Mouse (Mus musculus): ENCODE data around the gene Plbd2.

Plbd2 gene

DNA sequence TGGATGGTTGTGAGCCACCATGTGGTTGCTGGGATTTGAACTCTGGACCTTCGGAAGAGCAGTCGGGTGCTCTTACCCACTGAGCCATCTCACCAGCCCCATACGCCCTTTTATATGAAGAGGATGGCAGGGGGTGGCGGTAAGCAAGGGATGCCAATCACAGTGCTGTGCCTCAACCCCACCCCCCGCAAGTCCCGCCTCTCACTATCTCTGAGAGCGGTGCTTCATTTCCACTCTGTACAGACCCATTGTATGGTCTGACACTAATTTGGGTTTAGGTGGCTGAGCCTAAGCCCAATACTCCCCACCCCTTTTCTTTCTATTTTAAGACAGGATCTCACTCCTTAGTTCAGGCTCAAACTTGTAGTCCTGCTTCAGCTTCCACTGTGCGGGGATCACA is 27.6 kb downstream of the Plbd2 start:
- DNase-seq (ENCODE audit: low spot score in 2 of 2), result no peak

DNA sequence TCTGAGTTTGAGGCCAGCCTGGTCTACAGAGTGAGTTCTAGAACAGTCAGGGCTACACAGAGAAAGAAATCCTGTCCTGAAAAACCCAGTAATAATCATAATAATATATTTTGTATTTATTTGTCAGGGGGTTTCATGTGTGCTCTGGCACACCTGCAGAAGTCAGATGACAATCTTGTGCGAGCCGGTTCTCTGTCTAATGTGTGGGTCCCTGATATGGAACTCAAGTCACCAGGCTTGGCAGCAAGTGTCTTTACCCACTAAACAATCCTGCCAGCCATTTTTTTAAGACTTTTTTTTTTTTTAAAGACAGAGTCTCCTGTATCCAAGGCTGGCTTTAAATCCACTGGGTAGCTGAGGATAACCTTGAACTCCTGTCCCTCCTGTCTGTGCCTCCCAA is 30.1 kb downstream of the Plbd2 start:
- no peak for DNase-seq (ENCODE audit: low spot score in 2 of 2)

DNA sequence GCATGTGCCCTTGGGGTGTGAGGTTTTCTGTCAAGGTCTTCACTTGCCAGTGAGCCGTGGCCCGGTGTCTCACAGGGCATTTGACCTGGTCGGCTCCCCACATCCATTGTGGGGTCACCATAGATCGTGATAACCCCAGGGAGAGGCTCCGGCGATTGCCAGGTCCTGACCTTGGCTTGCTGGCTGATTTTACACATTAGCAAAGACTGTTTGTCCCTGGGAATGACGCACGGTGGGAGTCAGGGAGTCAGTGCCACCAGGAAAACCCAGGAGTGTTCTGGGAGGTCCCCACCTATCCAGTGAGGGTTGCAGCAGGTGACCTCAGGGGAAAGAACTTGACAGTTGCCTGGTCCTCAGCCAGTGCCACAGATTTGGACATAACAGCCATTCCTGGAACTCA is 30.7 kb downstream of the Plbd2 start, which contains the start of gene Sdsl:
Gene Sdsl, minus strand, starts transcription at position 41 of the 400 bp plus-strand sequence.
- no peak for DNase-seq (ENCODE audit: low spot score in 2 of 2)

DNA sequence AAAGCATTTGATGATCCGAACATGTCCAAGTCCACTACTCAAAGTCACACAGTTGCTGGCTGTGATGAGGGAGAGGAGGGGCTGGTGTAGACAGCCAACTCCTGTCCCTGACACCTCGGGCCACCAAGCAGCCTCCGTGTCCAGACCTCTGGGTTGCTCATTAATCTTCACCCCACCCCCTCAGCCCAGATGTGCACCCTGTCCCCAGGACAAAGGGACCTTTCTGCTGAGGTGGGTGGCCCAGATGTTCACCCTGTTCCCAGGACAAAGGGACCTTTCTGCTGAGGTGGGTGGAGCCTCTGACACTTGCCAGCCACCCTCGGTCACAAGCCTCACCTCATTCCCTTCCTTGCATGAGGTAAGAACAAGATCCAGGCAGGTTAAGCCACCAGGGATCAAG is 31.9 kb downstream of the Plbd2 start:
- DNase-seq (ENCODE audit: low spot score in 2 of 2), result no peak

DNA sequence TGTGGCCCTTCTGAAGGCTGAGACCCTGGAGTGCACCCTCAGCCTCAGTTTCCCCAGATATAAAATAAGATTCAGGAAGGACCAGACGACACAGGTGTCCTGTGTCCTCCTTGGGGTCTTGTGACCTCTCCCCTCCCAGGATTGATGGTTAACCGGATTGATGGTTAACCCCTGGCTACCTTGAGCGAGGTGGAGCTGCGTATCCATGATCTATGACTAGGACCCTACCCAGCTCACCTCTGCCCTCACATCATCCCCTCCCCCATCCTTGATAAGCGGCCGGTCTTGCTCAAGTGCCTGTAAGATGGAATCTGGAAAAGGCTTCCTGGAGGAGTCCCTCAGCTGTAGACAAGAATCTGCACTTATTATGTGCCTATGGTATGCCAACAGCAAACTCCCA is 34.6 kb downstream of the Plbd2 start:
- DNase-seq (ENCODE audit: low spot score in 2 of 2), result no peak

DNA sequence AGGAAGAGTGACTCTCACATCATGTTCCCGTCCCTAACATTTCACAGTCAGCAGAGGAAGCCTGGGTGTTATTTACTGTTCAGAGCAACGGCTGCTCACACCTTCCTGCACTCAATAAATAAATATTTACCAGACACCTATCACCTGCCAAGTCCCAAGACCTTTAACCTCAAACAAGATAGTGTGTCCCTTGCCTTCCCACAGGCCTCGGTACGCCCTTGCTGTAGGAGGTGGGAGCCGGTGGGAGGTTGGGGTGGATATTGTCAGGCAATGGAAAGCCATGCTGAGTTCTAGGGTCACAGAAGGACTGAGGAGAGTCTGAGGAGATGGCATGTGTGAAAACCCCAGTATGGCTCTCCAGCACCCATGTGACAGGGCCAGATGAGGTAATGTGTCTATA is 35.1 kb downstream of the Plbd2 start:
- no peak for DNase-seq (ENCODE audit: low spot score in 2 of 2)

DNA sequence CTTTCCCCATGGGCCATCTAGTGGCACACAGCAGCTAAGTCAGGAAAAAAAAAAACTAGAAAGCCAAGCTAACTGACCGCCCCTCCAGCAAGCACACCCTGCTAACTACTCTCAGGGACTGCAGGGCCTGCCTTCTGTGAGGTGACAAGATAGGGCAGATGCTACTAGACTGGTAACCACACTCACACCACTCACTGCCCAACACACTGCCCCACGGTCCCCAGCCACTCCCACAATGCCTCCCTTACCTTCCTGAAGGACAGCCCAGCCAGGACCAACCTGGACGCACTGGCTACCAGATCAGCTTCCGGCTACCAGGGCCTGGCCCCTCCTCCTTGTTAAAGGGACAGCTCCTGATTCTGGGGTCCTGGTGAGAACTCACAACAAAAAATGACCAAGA is 36.4 kb downstream of the Plbd2 start:
- no peak for DNase-seq (ENCODE audit: low spot score in 2 of 2)

DNA sequence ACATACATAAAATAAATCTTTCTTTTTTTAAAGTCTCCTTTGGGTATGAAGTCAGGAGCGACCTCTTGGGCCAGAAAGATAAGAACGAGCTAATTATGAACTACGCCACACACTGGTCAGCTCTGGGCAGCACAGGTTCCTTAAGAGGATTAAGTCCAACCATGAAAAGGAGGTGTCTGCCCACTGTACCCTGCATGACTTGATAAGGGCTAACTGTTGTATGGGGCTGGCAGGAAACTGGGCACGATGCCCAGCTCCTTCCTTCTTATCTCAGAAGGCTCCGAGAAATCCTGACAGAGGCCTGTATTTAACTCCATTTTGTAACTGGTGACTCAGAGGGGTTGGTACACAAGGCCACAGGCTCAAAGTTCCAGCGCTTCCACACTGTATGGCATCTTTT is 37.6 kb downstream of the Plbd2 start:
- peak; percentile 44 to 48 for DNase-seq (ENCODE audit: low spot score in 2 of 2)

DNA sequence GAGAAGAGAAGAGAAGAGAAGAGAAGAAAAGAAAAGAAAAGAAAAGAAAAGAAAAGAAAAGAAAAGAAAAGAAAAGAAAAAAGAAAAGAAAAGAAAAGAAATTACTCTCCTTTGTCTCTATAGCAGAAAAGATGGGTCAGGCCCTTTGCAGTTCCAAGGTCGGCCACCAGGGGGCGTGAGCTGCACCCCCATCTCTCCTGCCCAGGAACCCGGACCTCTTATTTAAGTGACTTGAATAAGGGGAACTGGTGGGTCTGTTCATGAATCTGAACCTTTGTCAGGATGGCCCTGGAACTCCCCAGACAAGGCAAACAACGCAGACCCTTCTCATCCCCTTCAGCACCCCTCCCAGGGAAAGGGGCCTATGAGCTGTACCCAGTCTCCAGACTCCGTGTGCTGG is 38.4 kb downstream of the Plbd2 start:
- peak; percentile 33 to 61 for DNase-seq (ENCODE audit: low spot score in 2 of 2)

DNA sequence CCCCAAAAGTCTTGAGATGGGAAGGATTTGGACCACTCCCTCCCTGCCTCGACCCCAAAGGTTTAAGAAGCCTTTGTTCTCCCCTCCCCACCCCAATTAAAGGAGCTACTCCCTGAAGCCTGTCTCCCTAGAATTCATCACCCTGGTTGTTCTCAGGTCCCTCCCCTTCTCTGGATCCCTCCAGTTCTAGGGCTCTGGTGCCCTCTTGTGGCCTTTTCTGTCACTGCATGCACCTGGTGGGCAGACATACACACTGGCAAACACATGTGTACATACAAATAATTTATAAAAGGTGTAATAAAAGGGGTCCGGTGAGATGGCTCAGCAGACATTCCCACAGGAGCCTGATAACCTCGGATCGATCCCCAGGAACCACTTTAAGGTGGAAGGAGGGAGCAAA is 39.1 kb downstream of the Plbd2 start:
- DNase-seq (ENCODE audit: low spot score in 2 of 2), result peak in 1 of 2 experiments; percentile 24

DNA sequence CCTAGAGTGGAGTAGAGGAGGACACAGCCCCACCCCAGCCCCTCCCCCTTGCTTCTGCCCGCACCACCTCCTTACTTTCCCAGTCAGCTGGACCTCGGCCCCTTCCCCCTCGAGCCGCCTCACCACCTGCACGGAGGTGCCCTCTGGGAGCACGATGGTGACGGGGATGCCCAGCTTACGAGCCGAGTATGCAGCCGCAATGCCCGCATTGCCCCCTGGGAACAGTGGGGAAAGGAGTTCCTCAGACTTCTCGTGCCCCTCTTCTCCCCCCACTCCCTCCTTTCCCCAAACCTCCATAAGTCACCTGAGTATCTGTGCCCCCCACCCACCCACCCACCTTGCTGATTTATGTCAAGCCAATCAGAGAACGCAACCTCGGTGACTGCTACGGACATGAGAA is 41.5 kb downstream of the Plbd2 start:
- no peak for DNase-seq (ENCODE audit: low spot score in 2 of 2)

DNA sequence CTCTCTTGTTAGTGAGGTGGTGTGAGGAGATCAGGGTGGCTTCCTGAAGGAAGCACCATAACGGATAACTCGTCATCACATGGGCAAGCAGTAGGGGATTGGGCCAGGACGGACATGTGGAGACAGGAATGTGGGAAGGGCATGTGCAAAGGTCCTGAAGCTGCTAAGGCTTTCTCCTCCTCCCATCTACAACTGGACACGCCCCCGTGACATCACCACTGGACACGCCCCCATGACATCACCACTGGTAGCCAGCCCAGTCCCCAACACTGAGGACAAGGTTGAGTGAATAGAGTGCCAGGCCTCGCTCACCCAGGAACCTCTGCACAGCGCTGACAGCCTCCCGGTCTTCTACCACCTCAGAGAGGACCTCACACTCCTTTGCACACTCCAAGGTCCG is 44.3 kb downstream of the Plbd2 start:
- DNase-seq (ENCODE audit: low spot score in 2 of 2), result no peak

DNA sequence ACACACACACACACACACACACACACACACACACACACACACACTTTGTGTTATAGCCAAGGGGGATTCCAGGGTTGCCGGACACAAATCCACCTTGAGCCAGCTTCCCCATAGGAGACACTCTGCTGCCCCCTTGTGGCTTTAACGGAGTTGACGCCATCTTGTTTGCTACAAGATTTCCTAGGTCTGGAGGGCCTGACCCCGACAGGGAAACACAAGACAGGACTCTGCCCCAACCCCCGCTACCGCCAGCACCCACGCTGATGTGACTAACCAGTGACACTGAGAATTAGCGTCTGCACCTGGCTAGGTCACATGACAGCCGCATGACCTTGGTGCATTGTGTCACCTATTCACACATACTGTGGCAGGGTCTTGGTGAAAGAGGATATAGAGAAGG is 45.8 kb downstream of the Plbd2 start:
- peak; percentile 25 to 60 for DNase-seq (ENCODE audit: low spot score in 2 of 2)

DNA sequence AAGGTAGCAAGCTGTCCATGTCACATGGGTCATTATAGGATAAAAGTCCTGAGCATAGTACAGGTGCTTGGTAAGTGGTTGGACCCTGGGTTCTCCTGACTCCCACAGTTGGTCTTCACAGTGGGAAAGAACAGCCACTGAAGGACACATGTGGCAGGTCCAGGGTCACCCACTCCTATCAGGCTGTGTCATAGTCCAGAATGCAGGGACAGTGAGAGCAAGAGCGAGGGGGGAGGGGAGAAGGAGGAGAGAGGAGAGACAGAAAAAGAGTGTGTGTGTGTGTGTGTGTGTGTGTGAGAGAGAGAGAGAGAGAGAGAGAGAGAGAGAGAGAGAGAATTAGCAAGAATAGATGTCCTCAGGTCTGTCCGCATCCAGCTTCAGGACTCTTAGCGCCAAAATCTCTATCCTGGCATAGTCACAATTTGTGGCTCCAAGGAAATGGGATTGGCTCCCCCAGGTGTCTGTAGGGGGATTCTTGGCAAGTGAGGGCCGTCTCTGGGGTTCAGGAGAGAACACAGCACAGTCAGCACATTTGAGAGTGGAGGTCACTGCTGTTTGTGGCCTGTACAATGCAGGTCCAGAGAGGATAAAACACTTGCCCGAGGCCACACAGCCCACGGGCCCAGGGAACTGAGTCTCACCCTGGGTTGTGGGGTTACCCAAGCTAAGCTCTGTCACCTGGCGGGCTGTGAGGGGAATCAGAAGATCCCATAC is 46.4 kb downstream of the Plbd2 start:
- no peak for DNase-seq (ENCODE audit: low spot score in 2 of 2)

DNA sequence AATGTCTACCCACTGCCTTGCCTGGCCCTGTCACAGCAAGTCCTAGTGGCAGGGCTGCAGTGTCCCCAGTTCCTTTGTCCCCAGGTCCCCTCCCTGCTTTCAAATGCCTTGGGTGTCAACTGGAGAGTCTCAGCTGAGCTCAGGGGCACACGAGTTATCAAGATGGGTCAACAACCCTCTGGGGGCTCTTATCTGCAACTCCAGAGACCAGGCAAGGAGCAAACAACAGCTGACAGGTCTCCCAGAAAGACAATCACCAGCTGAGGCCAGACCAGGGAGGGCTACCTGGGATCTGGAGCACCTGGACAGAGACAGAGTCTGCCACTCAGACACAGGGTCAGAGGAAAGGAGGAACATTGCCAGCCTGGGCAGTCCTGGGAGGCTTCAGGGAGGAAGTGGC is 47.2 kb downstream of the Plbd2 start:
- DNase-seq (ENCODE audit: low spot score in 2 of 2), result no peak

DNA sequence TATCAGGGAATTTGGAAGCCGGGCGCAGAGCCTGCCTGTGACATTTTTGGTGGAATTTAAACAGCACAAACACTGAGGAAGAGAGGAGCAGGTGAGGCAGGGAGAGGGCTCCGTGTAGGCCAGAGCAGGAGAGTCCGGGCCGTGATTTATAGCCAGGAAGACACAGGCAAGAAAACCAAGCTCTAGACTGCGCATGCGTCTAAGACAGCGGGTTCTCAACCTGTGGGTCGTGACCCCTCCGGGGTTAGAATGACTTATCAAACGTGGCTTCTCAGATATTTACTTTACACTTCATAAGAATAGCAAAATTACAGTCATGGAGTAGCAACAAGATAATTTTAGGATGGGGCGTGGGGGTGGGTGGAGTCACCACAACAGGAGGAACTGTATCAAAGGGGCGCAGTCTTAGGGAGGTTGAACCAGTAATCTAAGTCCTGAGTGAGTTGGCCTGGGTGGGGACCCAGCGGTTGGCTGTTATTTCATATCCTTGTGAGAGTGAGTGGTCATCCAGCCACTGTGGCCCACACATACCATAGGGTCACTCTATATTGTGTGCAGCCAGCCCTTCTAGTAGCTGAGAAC is 48.6 kb downstream of the Plbd2 start:
- DNase-seq (ENCODE audit: low spot score in 2 of 2), result no peak

DNA sequence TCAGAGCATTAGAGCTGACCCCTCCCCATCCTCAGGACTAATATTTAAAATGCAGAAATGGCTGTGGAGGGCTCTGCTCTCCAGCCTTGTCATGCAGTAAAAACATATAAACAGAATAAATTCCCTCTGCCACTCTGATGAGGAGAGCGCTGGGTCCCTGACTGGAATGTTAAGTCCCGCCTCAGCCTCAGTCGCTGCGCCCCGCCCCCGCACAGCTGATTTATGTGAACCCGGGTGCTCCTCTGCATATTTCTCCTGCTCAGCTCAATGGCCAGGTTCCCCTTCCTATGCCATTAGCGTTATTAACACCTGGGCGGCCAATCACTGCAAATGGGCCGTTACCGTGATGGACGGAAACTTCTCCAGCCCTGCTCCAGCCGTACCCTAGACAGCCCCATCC is 56.1 kb downstream of the Plbd2 start:
- no peak for DNase-seq (ENCODE audit: low spot score in 2 of 2)

DNA sequence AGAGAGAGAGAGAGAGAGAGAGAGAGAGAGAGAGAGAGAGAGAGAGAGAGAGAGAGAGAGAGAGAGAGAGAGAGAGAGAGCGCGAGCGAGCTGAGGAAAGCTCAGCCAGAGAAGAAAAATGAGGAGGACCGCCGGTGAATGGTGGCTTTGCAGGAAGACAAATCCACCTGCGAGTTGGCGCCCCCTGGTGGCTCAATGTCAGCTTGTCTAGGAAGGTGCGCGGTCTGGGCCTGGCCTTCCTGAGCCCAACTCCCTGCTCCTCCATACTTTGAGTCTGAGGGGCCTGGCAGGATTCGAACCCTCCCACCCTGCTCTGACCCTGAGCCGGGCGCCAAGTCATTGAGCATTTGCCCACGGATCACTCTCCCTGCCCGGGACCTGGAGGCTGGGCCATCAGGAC is 62.7 kb downstream of the Plbd2 start:
- DNase-seq (ENCODE audit: low spot score in 2 of 2), result peak; percentile 60 to 74

DNA sequence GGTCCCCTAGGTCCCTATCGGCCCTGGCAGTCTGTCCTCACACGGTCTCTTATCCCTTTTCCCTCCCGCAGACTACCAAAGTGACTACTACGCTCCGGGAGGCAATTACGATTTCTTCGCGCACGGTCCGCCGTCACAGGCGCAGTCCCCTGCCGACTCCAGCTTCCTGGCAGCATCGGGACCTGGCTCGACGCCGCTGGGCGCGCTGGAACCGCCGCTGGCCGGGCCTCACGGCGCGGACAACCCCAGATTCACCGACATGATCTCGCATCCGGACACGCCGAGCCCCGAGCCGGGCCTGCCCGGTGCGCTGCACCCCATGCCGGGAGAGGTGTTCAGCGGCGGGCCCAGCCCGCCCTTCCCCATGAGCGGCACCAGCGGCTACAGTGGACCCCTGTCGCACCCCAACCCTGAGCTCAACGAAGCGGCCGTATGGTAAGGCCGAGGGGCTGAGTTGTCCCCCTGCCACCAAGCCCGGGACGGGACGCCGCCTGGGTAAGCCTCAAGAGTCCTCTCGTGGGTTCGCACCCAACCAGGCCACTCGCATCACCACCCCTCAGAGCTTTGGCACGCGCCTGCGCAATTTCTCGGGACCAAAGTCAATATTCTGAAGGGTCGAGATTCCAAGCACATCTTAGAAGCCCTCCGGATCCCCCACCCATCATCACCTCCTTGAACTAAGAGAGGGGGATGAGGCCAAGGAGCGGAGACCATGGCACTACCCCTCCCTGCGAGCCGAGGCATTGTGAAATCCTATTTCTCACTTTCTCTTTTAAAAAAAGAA is 63.3 kb downstream of the Plbd2 start:
- no peak for DNase-seq (ENCODE audit: low spot score in 2 of 2)

DNA sequence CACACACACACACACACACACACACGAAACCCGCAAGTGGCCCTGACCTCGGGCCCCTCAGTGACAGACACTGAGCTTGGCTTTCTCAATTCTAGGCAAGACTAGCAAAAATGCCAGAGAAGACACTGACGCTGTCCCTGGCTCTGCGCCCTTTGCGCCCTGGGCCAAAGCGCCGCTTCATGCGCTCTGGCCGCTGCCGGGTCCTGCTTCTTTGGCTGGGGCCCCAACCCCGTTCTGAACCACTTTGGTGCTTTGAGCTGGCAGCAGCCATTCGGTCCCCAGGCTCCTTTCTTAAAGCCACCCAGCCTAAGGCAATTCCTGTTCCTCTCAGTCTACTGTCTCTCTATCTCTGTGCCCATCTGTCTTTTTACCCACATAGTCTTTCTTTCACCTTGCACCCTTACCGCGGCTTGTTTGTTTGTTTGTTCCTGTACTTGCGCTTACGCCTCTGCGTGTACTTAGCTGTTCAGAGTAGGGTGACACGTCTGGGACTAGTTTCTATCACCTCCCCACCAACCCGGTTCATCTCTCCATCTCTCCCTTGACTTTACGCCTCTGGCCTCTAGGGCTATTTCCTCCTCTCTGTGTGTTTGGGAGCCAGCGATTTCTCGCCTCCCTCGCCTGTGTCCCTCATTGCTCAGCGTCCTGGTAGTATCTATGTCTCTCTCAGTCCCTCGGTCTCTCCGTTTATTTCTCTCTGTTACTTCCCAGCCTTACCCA is 64.3 kb downstream of the Plbd2 start:
- no peak for DNase-seq (ENCODE audit: low spot score in 2 of 2)

DNA sequence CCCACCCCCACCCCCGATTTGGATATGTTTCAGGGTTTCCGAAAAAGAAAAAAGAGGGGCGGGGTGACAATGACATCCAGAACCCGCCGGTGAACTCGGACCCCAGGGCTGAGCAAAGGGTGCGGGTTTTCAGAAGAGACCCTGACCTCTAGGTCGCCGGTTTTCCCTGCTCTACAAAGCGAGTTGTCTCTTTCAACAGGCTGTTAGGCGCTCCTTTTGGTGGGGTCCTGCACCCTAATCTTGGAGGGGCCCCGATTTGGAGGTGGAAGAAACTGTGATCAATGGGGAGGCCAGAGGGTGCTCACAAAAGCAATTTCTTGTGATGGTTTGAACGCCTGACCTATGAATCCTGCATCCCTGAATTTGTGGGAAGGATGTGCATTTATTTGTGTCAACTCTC is 65.0 kb downstream of the Plbd2 start:
- DNase-seq (ENCODE audit: low spot score in 2 of 2), result no peak

DNA sequence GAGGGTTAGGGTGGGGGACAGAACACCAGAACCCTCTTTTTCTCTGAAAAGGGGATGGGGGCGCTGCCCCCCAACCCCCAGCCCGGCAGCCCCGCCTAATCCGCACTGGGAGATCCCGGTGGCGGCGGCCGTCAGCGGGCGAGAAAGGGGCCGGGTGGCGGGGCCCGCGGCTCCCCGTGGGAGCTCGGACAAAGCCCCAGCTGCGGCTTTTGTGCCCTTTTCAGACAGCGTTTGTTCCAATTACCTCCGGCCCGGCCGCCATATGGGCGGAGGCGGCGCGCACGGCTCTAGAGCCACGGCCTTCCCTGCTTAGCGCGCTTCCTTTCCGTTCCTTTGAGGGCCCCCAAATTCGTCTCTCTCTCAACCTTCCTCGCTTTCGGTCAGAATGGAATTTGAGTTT is 65.4 kb downstream of the Plbd2 start:
- no peak for DNase-seq (ENCODE audit: low spot score in 2 of 2)

Measured in spleen, postnatal 14 days (tissue).